Mouse (Mus musculus) kidney, postnatal 36 days (tissue): ENCODE data around the gene Akt2.

Experiments used
- DNase-seq, 2 experiments: peaks; one replicate each; pipeline ENCODE4 v3.0.0; 2021 to 2022; ENCODE audit warnings: mixed read lengths in 2 of 2

Akt2 gene

GRCm38 (mm10) chr7:27673575-27674131 is 82.3 kb downstream of the Akt2 start:
- peak in 1 of 2 experiments; percentile 34 for DNase-seq

- no peak for DNase-seq
Measured at GRCm38 (mm10) chr7:27674195-27674521, 82.8 kb downstream of the Akt2 start.

GRCm38 (mm10) chr7:27674522-27675221 is 83.3 kb downstream of the Akt2 start, which contains the start of gene Map3k10:
Map3k10 (minus strand) TSS chr7:27674598.
- DNase-seq: peak; percentile 94 to 97

- no peak for DNase-seq
Measured at GRCm38 (mm10) chr7:27675222-27675612, 83.9 kb downstream of the Akt2 start.

- no peak for DNase-seq
Measured at GRCm38 (mm10) chr7:27683218-27683617, 91.9 kb downstream of the Akt2 start.

- DNase-seq: no peak
Measured at GRCm38 (mm10) chr7:27685220-27685619, 93.9 kb downstream of the Akt2 start.

- DNase-seq: peak in 1 of 2 experiments; percentile 17
Measured at GRCm38 (mm10) chr7:27685681-27686080, 94.3 kb downstream of the Akt2 start.

- DNase-seq: no peak
Measured at GRCm38 (mm10) chr7:27687043-27687442, 95.7 kb downstream of the Akt2 start.

GRCm38 (mm10) chr7:27687836-27688235 is 96.5 kb downstream of the Akt2 start:
- DNase-seq: no peak

GRCm38 (mm10) chr7:27688246-27688788 is 97.0 kb downstream of the Akt2 start:
- DNase-seq: no peak

- DNase-seq: peak; percentile 92 to 98
Measured at GRCm38 (mm10) chr7:27688815-27689612, 97.7 kb downstream of the Akt2 start, which contains the start of gene Zfp607b. Zfp607b (plus strand) TSS chr7:27689340.
